In genomic region chr1:138247699-138248483, GRCm38 (mm10) we compare ENCODE assay signal across 14 mouse cellular contexts. TPM values are rescaled to one million over a fixed set of nuclear protein-coding genes. Genes with fewer than 3 reads are reported as not detected.
DNase-seq lines count a peak whose midpoint lies in the region; ATAC-seq lines count a peak whose summit lies in the region.
"Had no signal": no experiment of that assay in that cellular context is flagged by ENCODE, and none has a peak within 500 bp of the region (broad histone marks: within the 10 kb centered on the region; RNA-seq: fewer than 3 reads in every experiment).

No protein-coding gene starts in this region.

- no peaks in the 10 kb centered on the region for H3K4me1 ChIP-seq in heart, embryonic 10.5 days
- no peaks in the 10 kb centered on the region; the same call in 1 of the 2 replicates for H3K4me1 ChIP-seq in limb, embryonic 11.5 days (ENCODE audit: control insufficient read depth, insufficient read depth, low read length)

- ATAC-seq in limb, embryonic 11.5 days (ENCODE audit: insufficient number of reproducible peaks, low FRiP score, low TSS enrichment, low read depth): peak; percentile 76
- ATAC-seq: intestine, postnatal 0 days had no signal

- DNase-seq in heart, adult 11 months: peak; percentile 85
- DNase-seq in heart, embryonic 10.5 days (ENCODE audit: low spot score): no peak
- DNase-seq in A20 (ENCODE audit: low read depth, low spot score): peak; percentile 54
- DNase-seq in embryo, embryonic 11 days: peak; percentile 29
- DNase-seq in limb, embryonic 11.5 days (ENCODE audit: low spot score): peak; percentile 41
- no peak for DNase-seq in frontal cortex, postnatal 25 days (ENCODE audit: low spot score in 2 of 2)
- no peak for DNase-seq in retina, embryonic 14.5 days (ENCODE audit: low spot score)
- DNase-seq in right cerebral cortex, postnatal 25 days: no peak
- DNase-seq: cerebellum, adult 2 months had no signal

- H3K9me3 ChIP-seq in heart, embryonic 10.5 days: no peaks in the 10 kb centered on the region
- no peaks in the 10 kb centered on the region for H3K9me3 ChIP-seq in limb, embryonic 11.5 days (ENCODE audit: control insufficient read depth, low read length)

- WGBS in heart, embryonic 10.5 days: 83% methylated on average over 8 of the region's 8 CpGs
- 17% methylated on average over 8 of the region's 8 CpGs for WGBS in limb, embryonic 11.5 days

- H3K27ac ChIP-seq in heart, embryonic 10.5 days: no peak overlapping the region
- H3K27ac ChIP-seq in limb, embryonic 11.5 days (replicated peaks; ENCODE audit: low read depth, low read length): no peak overlapping the region
- H3K27ac ChIP-seq: macrophage had no signal

- no peak overlapping the region for H3K4me2 ChIP-seq in limb, embryonic 11.5 days (ENCODE audit: low read depth, severe bottlenecking)

- H3K36me3 ChIP-seq in heart, embryonic 10.5 days: no peaks in the 10 kb centered on the region
- no peaks in the 10 kb centered on the region for H3K36me3 ChIP-seq in limb, embryonic 11.5 days (ENCODE audit: control insufficient read depth, insufficient read depth, low read length)

- no peak overlapping the region for H3K4me3 ChIP-seq in heart, embryonic 10.5 days
- H3K4me3 ChIP-seq in limb, embryonic 11.5 days (ENCODE audit: low read depth, low read length): no peak overlapping the region
- H3K4me3 ChIP-seq: erythroblast, embryonic 14.5 days had no signal

- H3K9ac ChIP-seq in limb, embryonic 11.5 days (ENCODE audit: low read length): no peak overlapping the region

- H3K27me3 ChIP-seq in heart, embryonic 10.5 days (ENCODE audit: insufficient read depth, poor library complexity, severe bottlenecking): no peaks in the 10 kb centered on the region
- no peaks in the 10 kb centered on the region for H3K27me3 ChIP-seq in limb, embryonic 11.5 days (ENCODE audit: control insufficient read depth, insufficient read depth, low read length)

RNA-seq across cellular contexts. Expression of gene Atp6v1g3, which starts 25.6 kb away (rescaled TPM):
- polyA plus RNA-seq in heart, embryonic 10.5 days (2016; fragmentation: Nextera tagmentation; extraction: Ambion mirVana): not detected in 2 replicates
- 3.6 and 3.7 TPM in 2 replicates for polyA plus RNA-seq in limb, embryonic 11.5 days (2014; fragmentation: Nextera tagmentation; extraction: Ambion mirVana)
- polyA plus RNA-seq: cerebellum, adult 2 months; erythroblast, embryonic 14.5 days; heart, postnatal 0 days; intestine, postnatal 0 days; macrophage; stomach, embryonic 16.5 days had no signal

Comparison
In these comparisons a context has a peak if more than half of its experiments do, and no peak if none do; other contexts are left out.
1. DNase-seq: peak in heart, adult 11 months (single experiment), A20 (single experiment), embryo, embryonic 11 days (single experiment) and limb, embryonic 11.5 days (single experiment); none in heart, embryonic 10.5 days (single experiment), frontal cortex, postnatal 25 days (0 of 2), retina, embryonic 14.5 days (single experiment) and right cerebral cortex, postnatal 25 days (single experiment).